Mouse (Mus musculus) heart, postnatal 0 days (tissue): ENCODE measurements around the gene Crtc1. TPM values are rescaled to one million over a fixed set of nuclear protein-coding genes. Genes with fewer than 3 reads are reported as not detected.
A peak's percentile ranks its signal among the peaks of the same experiment; 100 is the strongest.

ENCODE experiments used
- ATAC-seq: fragments of 200-750 bp; cut with Nextera tagmentation; 2 replicates; pipeline ENCODE4 v1.8.0; 2017; ENCODE audit warnings: low read depth, moderate number of reproducible peaks, moderate library complexity; ENCODE audit not compliant: insufficient read depth
- DNase-seq: peaks from one replicate; pipeline ENCODE4 v3.0.0-alpha.2; 2016; ENCODE audit warnings: low spot score
- H3K27ac ChIP-seq: fragments of 300-500 bp; sonication (generic); 2 replicates; pipeline ENCODE4 v1.5.1; 2014; ENCODE audit warnings: low read depth, mild to moderate bottlenecking
- H3K27me3 ChIP-seq: fragments of 300-500 bp; sonication (generic); 2 replicates; pipeline ENCODE4 v1.6.1; 2014; ENCODE audit warnings: low read length, mixed read lengths; ENCODE audit not compliant: control insufficient read depth, insufficient read depth
- H3K36me3 ChIP-seq: fragments of 300-500 bp; sonication (generic); replicated peaks from 2 replicates; pipeline ENCODE4 v1.6.1; 2014; ENCODE audit warnings: low read length, mixed read lengths; ENCODE audit not compliant: control insufficient read depth, insufficient read depth
- H3K4me1 ChIP-seq: fragments of 300-500 bp; sonication (generic); 2 replicates; pipeline ENCODE4 v1.6.1; 2014; ENCODE audit warnings: antibody characterized with exemption; ENCODE audit not compliant: control insufficient read depth, insufficient read depth
- H3K4me2 ChIP-seq: fragments of 300-500 bp; sonication (generic); 2 replicates; pipeline ENCODE4 v1.6.1; 2014; ENCODE audit warnings: low read depth, mild to moderate bottlenecking, low read length, moderate library complexity
- H3K4me3 ChIP-seq: fragments of 300-500 bp; sonication (generic); 2 replicates; pipeline ENCODE4 v1.5.1; 2014; ENCODE audit warnings: low read depth, low read length
- H3K9ac ChIP-seq: fragments of 300-500 bp; sonication (generic); replicated peaks from 2 replicates; pipeline ENCODE4 v1.6.1; 2014; ENCODE audit warnings: low read depth, low read length, mixed read lengths
- H3K9me3 ChIP-seq: fragments of 300-500 bp; sonication (generic); replicated peaks from 2 replicates; pipeline ENCODE4 v1.6.1; 2016; ENCODE audit warnings: low read length; ENCODE audit not compliant: control insufficient read depth
- CTCF ChIP-seq: IDR thresholded peaks from 2 replicates; pipeline ENCODE4 v1.5.1; 2016; ENCODE audit warnings: antibody characterized with exemption, control low read depth, low read depth
- EP300 ChIP-seq: IDR thresholded peaks from 2 replicates; pipeline ENCODE4 v1.6.1; 2016; ENCODE audit warnings: antibody characterized with exemption, low read depth
- WGBS: fragments of 180-500 bp; shearing (Covaris S2); extraction: QIAGEN DNeasy Blood & Tissue Kit; methylation state at CpG from one replicate; pipeline ENCODE4 v1.1.7; 2014; 5-methylcytosine and 5-hydroxymethylcytosine counted together
- polyA plus RNA-seq: library from polyadenylated mRNA; unstranded; fragments of >200 nt; fragmentation: Nextera tagmentation; extraction: Ambion mirVana; gene quantifications from 2 replicates; pipeline ENCODE4 v1.2.1, GENCODE M21; 2015
- total RNA-seq: library from RNA; depleted of rRNA; stranded (reverse); fragments of >200 nt; gene quantifications from 2 replicates; pipeline ENCODE4 v1.2.3, GENCODE M21; 2014; ENCODE audit warnings: low replicate concordance

The Crtc1 gene
- total and polyA plus RNA-seq, 2 experiments from 2014 or later: 6.0 to 6.9 TPM

GRCm38 (mm10) chr8:70408301-70408700 is 31.1 kb downstream of the Crtc1 start:
- H3K36me3 ChIP-seq: 0 out of 2 replicates have a peak, but pooled peaks cover 3% of the 10 kb centered on the region
- no peak for DNase-seq
- no peaks in the 10 kb centered on the region for H3K9me3 ChIP-seq
- H3K4me2 ChIP-seq: no peak overlapping the region
- H3K27ac ChIP-seq: no peak overlapping the region
- H3K9ac ChIP-seq: peak overlapping the region; percentile 37; the same call in 1 of the 2 replicates
- no peak overlapping the region for H3K4me3 ChIP-seq
- peaks cover 11% of the 10 kb centered on the region; the same call in 1 of the 2 replicates for H3K4me1 ChIP-seq
- no peaks in the 10 kb centered on the region for H3K27me3 ChIP-seq
- WGBS: 39% methylated on average over 6 of the region's 6 CpGs
- 0 out of 2 replicates have a peak, but pooled peaks have one; percentile 20 for ATAC-seq
- no peak for TF ChIP-seq EP300
- TF ChIP-seq CTCF: no peak

- Histone ChIP-seq H3K9ac (no peak overlapping the region), H3K27me3 (no peaks in the 10 kb centered on the region), H3K36me3 (0 out of 2 replicates have a peak, but pooled peaks cover 3% of the 10 kb centered on the region), H3K4me1 (peaks cover 11% of the 10 kb centered on the region; the same call in 1 of the 2 replicates), H3K4me3 (no peak overlapping the region), H3K4me2 (no peak overlapping the region), H3K9me3 (no peaks in the 10 kb centered on the region), H3K27ac (no peak overlapping the region)
- ATAC-seq: 0 out of 2 replicates have a peak, but pooled peaks have one; percentile 34
- WGBS: 68% methylated on average over 11 of the region's 11 CpGs
- no peak for TF ChIP-seq CTCF
- no peak for DNase-seq
Measured at GRCm38 (mm10) chr8:70406427-70407069, 32.8 kb downstream of the Crtc1 start.

- no peak overlapping the region for H3K4me2 ChIP-seq
- DNase-seq (no peak), ATAC-seq (no peak)
- H3K4me3 ChIP-seq: no peak overlapping the region
- H3K9me3 ChIP-seq: no peaks in the 10 kb centered on the region
- 0 out of 2 replicates have a peak, but pooled peaks cover 3% of the 10 kb centered on the region for H3K36me3 ChIP-seq
- H3K27ac ChIP-seq: no peak overlapping the region
- no peak for TF ChIP-seq EP300
- H3K27me3 ChIP-seq: no peaks in the 10 kb centered on the region
- WGBS: 62% methylated on average over 7 of the region's 7 CpGs
- H3K4me1 ChIP-seq: peaks cover 11% of the 10 kb centered on the region; the same call in 1 of the 2 replicates
- H3K9ac ChIP-seq: no peak overlapping the region
Measured at GRCm38 (mm10) chr8:70405189-70405588, 34.2 kb downstream of the Crtc1 start.

- Histone ChIP-seq H3K4me2 (no peak overlapping the region), H3K4me1 (peaks cover 10% of the 10 kb centered on the region; the same call in 1 of the 2 replicates), H3K36me3 (0 out of 2 replicates have a peak, but pooled peaks cover 3% of the 10 kb centered on the region), H3K9me3 (no peaks in the 10 kb centered on the region), H3K4me3 (no peak overlapping the region), H3K27me3 (no peaks in the 10 kb centered on the region), H3K27ac (no peak overlapping the region), H3K9ac (no peak overlapping the region)
- ATAC-seq: no peak
- WGBS: 97% methylated on average over 3 of the region's 3 CpGs
- TF ChIP-seq EP300 (no peak), CTCF (no peak)
- DNase-seq: no peak
Measured at GRCm38 (mm10) chr8:70404212-70404611, 35.2 kb downstream of the Crtc1 start.

- H3K4me2 ChIP-seq: no peak overlapping the region
- no peak overlapping the region for H3K9ac ChIP-seq
- ATAC-seq: no peak
- TF ChIP-seq CTCF (no peak), EP300 (no peak)
- no peaks in the 10 kb centered on the region for H3K27me3 ChIP-seq
- peaks cover 4% of the 10 kb centered on the region; the same call in 1 of the 2 replicates for H3K4me1 ChIP-seq
- WGBS: 84% methylated on average over 16 of the region's 16 CpGs
- no peak overlapping the region for H3K27ac ChIP-seq
- no peak for DNase-seq
- H3K9me3 ChIP-seq: no peaks in the 10 kb centered on the region
- H3K36me3 ChIP-seq: no peaks in the 10 kb centered on the region
- H3K4me3 ChIP-seq: no peak overlapping the region
Measured at GRCm38 (mm10) chr8:70397611-70398563, 41.5 kb downstream of the Crtc1 start.
